Mouse (Mus musculus) left cerebral cortex, adult 9 months (tissue): ENCODE data around the gene Dkk3.

Experiments used
- DNase-seq, 2 experiments: peaks; one replicate each; pipeline ENCODE4 v3.0.0; 2022; ENCODE audit warnings: low spot score in 2 of 2

Dkk3 gene

GRCm38 (mm10) chr7:112074868-112075267, 84.0 kb downstream of the Dkk3 start:
- DNase-seq, result no peak
